Mouse (Mus musculus) small intestine, adult 2 months (tissue): ENCODE data around the gene Tmem40. TPM values are rescaled to one million over a fixed set of nuclear protein-coding genes. Genes with fewer than 3 reads are reported as not detected.

Experiments
- H3K27ac ChIP-seq: fragments of 200-500 bp; 2 replicates; pipeline ENCODE4 v1.5.1; 2012; ENCODE audit warnings: low read depth, low read length, control low read depth, inconsistent platforms; ENCODE audit not compliant: insufficient read depth
- H3K27me3 ChIP-seq: fragments of 200-500 bp; 2 replicates; pipeline ENCODE4 v1.6.1; 2012; ENCODE audit warnings: mild to moderate bottlenecking, moderate library complexity, low read length, inconsistent platforms; ENCODE audit not compliant: control insufficient read depth, insufficient read depth
- H3K36me3 ChIP-seq: fragments of 200-500 bp; 2 replicates; pipeline ENCODE4 v1.6.1; 2012; ENCODE audit warnings: mild to moderate bottlenecking, low read length, control low read depth, inconsistent platforms; ENCODE audit not compliant: control insufficient read depth, insufficient read depth
- H3K4me1 ChIP-seq: fragments of 200-500 bp; 2 replicates; pipeline ENCODE4 v1.6.1; 2012; ENCODE audit warnings: low read length, inconsistent platforms, mixed read lengths; ENCODE audit not compliant: control insufficient read depth, insufficient read depth, insufficient read length
- H3K4me3 ChIP-seq: fragments of 200-500 bp; 2 replicates; pipeline ENCODE4 v1.5.1; 2012; ENCODE audit warnings: low read depth, mild to moderate bottlenecking, control low read depth, inconsistent platforms, low read length, moderate library complexity
- CTCF ChIP-seq: fragments of 200-500 bp; IDR thresholded peaks from 2 replicates; pipeline ENCODE4 v1.5.1; 2012; ENCODE audit warnings: low read depth, mild to moderate bottlenecking, control low read depth, inconsistent platforms, low read length, moderate library complexity, mixed read lengths; ENCODE audit not compliant: insufficient replicate concordance, insufficient read length; ENCODE audit errors: extremely low read depth
- POLR2A ChIP-seq: fragments of 200-500 bp; IDR thresholded peaks from 2 replicates; pipeline ENCODE4 v1.6.1; 2012; ENCODE audit warnings: low read depth, mild to moderate bottlenecking, control low read depth, inconsistent platforms, low read length, moderate library complexity
- WGBS: fragments of 180-500 bp; shearing (Covaris S2); methylation state at CpG from one replicate; pipeline ENCODE4 v1.1.7; 2018; 5-methylcytosine and 5-hydroxymethylcytosine counted together
- polyA plus RNA-seq: library from polyadenylated mRNA; depleted of rRNA; stranded (reverse); fragments of >200 nt; gene quantifications from 2 replicates; pipeline ENCODE4 v1.2.3, GENCODE M21; 2012

Tmem40 gene
- polyA plus RNA-seq, 1 experiment, result not detected

DNA sequence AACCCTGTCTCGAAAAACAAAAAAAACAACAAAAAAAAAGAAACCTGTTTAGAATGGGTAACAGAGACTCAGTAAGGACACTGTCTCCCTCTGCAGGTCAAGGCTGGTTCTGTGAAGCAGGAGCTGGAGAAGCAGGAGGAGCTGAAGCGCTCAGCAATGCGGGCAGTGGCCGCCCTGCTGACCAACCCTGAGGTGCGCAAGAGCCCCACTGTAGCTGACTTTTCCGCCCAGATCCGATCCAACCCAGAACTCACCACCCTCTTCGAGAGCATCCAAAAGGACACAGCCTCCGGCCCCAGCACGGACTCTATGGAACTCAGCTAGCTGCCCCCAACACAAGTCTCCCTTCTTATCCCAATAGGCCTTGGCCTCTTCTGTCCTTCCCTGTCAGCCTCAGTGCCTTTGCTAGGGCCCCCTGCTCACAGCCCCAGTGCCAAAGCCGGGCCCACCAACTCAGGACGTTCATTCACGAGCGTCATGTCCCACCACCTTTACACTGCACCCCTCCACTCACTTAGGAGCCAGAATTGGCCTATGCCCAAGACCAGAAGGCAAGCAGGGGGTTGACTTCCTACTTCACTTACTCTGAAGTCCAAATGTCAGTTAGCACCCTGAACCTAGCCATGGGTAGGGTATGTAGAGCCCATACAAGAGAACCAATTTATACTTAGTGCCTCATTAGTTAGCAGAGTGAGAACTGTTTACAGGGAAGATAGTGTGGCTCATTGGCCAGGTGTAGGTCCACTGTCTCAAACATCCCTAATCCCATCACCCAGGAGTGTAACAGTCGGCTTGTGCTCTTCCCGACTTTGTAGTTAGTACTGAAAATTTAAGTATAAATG, 41.6 kb upstream of the Tmem40 start:
- Histone ChIP-seq H3K4me3 (no peak overlapping the region), H3K36me3 (peaks cover 34% of the 10 kb centered on the region), H3K27ac (no peak overlapping the region), H3K4me1 (peaks cover 9% of the 10 kb centered on the region; the same call in 1 of the 2 replicates), H3K27me3 (no peaks in the 10 kb centered on the region)
- WGBS, result 41% methylated on average over 16 of the region's 16 CpGs
- TF ChIP-seq POLR2A (no peak), CTCF (peak; percentile 45; the same call in 1 of the 2 replicates)

GRCm38 (mm10) chr6:115801811-115802210, 39.6 kb upstream of the Tmem40 start:
- H3K27me3 ChIP-seq, result no peaks in the 10 kb centered on the region
- peaks cover 31% of the 10 kb centered on the region for H3K36me3 ChIP-seq
- 81% methylated on average over 3 of the region's 3 CpGs for WGBS
- peaks cover 3% of the 10 kb centered on the region; the same call in 1 of the 2 replicates for H3K4me1 ChIP-seq
- H3K4me3 ChIP-seq, result no peak overlapping the region
- H3K27ac ChIP-seq, result no peak overlapping the region
- no peak for TF ChIP-seq POLR2A

- Histone ChIP-seq H3K36me3 (0 out of 2 replicates have a peak, but pooled peaks cover under 1% of the 10 kb centered on the region), H3K27ac (peak overlapping the region; percentile 26; the same call in 1 of the 2 replicates), H3K4me1 (peaks cover 7% of the 10 kb centered on the region; the same call in 1 of the 2 replicates), H3K27me3 (no peaks in the 10 kb centered on the region), H3K4me3 (peak overlapping the region; percentile 64)
- 27% methylated on average over 21 of the region's 21 CpGs for WGBS
- TF ChIP-seq CTCF (no peak), POLR2A (no peak)
Measured at GRCm38 (mm10) chr6:115792691-115793215, 30.5 kb upstream of the Tmem40 start.

DNA sequence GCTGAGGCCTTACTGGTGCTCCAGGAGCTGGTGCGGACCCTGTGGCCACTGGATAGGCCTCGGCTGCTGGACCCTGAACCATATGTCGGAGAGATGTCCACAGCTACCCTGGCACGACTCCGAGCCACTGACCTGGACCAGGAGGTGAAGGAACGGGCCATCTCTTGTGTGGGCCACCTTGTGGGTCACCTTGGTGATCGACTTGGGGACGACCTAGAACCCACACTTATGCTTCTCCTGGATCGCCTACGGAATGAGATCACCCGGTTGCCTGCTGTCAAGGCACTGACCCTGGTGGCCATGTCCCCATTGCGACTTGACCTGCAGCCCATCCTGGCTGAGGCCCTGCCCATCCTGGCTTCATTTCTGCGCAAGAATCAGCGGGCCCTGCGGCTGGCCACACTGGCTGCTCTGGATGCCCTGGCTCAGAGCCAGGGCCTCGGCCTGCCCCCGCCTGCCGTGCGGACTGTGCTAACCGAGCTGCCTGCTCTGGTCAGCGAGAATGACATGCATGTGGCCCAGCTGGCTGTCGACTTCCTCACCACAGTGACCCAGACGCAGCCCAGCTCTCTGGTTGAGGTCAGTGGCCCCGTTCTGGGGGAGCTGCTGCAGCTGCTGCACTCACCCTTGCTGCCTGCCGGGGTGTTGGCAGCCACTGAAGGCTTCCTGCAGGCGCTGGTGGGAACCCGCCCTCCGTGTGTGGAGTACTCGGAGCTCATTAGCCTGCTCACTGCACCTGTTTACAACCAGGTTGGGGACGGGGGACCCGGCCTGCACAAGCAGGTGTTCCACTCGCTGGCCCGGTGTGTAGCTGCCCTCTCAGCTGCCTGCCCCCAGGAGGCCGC, 29.9 kb upstream of the Tmem40 start:
- Histone ChIP-seq H3K36me3 (no peaks in the 10 kb centered on the region), H3K4me3 (peak overlapping the region; percentile 64), H3K27me3 (no peaks in the 10 kb centered on the region), H3K27ac (peak overlapping the region; percentile 26; the same call in 1 of the 2 replicates), H3K4me1 (peaks cover 7% of the 10 kb centered on the region; the same call in 1 of the 2 replicates)
- TF ChIP-seq POLR2A (no peak), CTCF (no peak)
- WGBS, result 37% methylated on average over 34 of the region's 34 CpGs

- no peaks in the 10 kb centered on the region for H3K36me3 ChIP-seq
- no peaks in the 10 kb centered on the region for H3K27me3 ChIP-seq
- no peak overlapping the region for H3K27ac ChIP-seq
- H3K4me1 ChIP-seq, result peaks cover 7% of the 10 kb centered on the region; the same call in 1 of the 2 replicates
- WGBS, result 95% methylated on average over 10 of the region's 10 CpGs
- no peak for TF ChIP-seq CTCF
- no peak for TF ChIP-seq POLR2A
- H3K4me3 ChIP-seq, result no peak overlapping the region
Measured at GRCm38 (mm10) chr6:115791016-115791415, 28.8 kb upstream of the Tmem40 start.

GRCm38 (mm10) chr6:115782781-115783180, 20.6 kb upstream of the Tmem40 start:
- H3K4me3 ChIP-seq, result no peak overlapping the region
- H3K27me3 ChIP-seq, result no peaks in the 10 kb centered on the region
- no peak for TF ChIP-seq CTCF
- TF ChIP-seq POLR2A, result no peak
- no peaks in the 10 kb centered on the region for H3K4me1 ChIP-seq
- 84% methylated on average over 3 of the region's 3 CpGs for WGBS
- H3K36me3 ChIP-seq, result no peaks in the 10 kb centered on the region
- H3K27ac ChIP-seq, result no peak overlapping the region

- Histone ChIP-seq H3K27ac (no peak overlapping the region), H3K36me3 (no peaks in the 10 kb centered on the region), H3K27me3 (no peaks in the 10 kb centered on the region), H3K4me1 (peaks cover 3% of the 10 kb centered on the region; the same call in 1 of the 2 replicates), H3K4me3 (no peak overlapping the region)
- TF ChIP-seq POLR2A (no peak), CTCF (no peak)
- 24% methylated on average over 9 of the region's 9 CpGs for WGBS
Measured at GRCm38 (mm10) chr6:115776363-115776762, 14.2 kb upstream of the Tmem40 start.
